Mouse (Mus musculus) forebrain, embryonic 14.5 days (tissue): ENCODE results near the gene Ptprb. TPM values are rescaled to one million over a fixed set of nuclear protein-coding genes. Genes with fewer than 3 reads are reported as not detected.
A peak's percentile ranks its signal among the peaks of the same experiment; 100 is the strongest.

Source experiments
- ATAC-seq: fragments of 200-750 bp; cut with Nextera tagmentation; 2 replicates; pipeline ENCODE4 v1.8.0; 2017; ENCODE audit warnings: mild to moderate bottlenecking, moderate library complexity
- DNase-seq: peaks from one replicate; pipeline ENCODE4 v3.0.0-alpha.2; 2015; ENCODE audit warnings: low spot score
- H3K27ac ChIP-seq: fragments of 300-500 bp; sonication (generic); 2 replicates; pipeline ENCODE4 v1.5.1; 2014; ENCODE audit warnings: low read depth, mild to moderate bottlenecking, control low read depth, low read length, moderate library complexity
- H3K27me3 ChIP-seq: fragments of 300-500 bp; sonication (generic); replicated peaks from 2 replicates; pipeline ENCODE4 v1.6.1; 2014; ENCODE audit warnings: low read length, control low read depth, mixed read lengths; ENCODE audit not compliant: control insufficient read depth, insufficient read depth
- H3K36me3 ChIP-seq: fragments of 300-500 bp; sonication (generic); 2 replicates; pipeline ENCODE4 v1.6.1; 2014; ENCODE audit warnings: low read length, control low read depth; ENCODE audit not compliant: control insufficient read depth, insufficient read depth
- H3K4me1 ChIP-seq: fragments of 300-500 bp; sonication (generic); 2 replicates; pipeline ENCODE4 v1.6.1; 2014; ENCODE audit warnings: antibody characterized with exemption, low read length, control low read depth; ENCODE audit not compliant: control insufficient read depth, insufficient read depth
- H3K4me2 ChIP-seq: fragments of 300-500 bp; sonication (generic); 2 replicates; pipeline ENCODE4 v1.6.1; 2014; ENCODE audit warnings: mild to moderate bottlenecking, control low read depth, low read length
- H3K4me3 ChIP-seq: fragments of 300-500 bp; sonication (generic); 2 replicates; pipeline ENCODE4 v1.5.1; 2014; ENCODE audit warnings: low read depth, low read length, control low read depth
- H3K9ac ChIP-seq: fragments of 300-500 bp; sonication (generic); 2 replicates; pipeline ENCODE4 v1.6.1; 2014; ENCODE audit warnings: mild to moderate bottlenecking, low read length, control low read depth, moderate library complexity
- H3K9me3 ChIP-seq: fragments of 300-500 bp; sonication (generic); replicated peaks from 2 replicates; pipeline ENCODE4 v1.6.1; 2016; ENCODE audit warnings: low read length, control low read depth, mixed read lengths; ENCODE audit not compliant: control insufficient read depth
- WGBS: fragments of 180-500 bp; shearing (Covaris S2); extraction: QIAGEN DNeasy Blood & Tissue Kit; methylation state at CpG from one replicate; pipeline ENCODE4 v1.1.7; 2014; 5-methylcytosine and 5-hydroxymethylcytosine counted together
- polyA plus RNA-seq: library from polyadenylated mRNA; unstranded; fragments of >200 nt; fragmentation: Nextera tagmentation; extraction: Ambion mirVana; gene quantifications from 2 replicates; pipeline ENCODE4 v1.2.1, GENCODE M21; 2014

Gene Ptprb
- polyA plus RNA-seq, 1 experiment from 2014 or later: 1.5 TPM

DNA sequence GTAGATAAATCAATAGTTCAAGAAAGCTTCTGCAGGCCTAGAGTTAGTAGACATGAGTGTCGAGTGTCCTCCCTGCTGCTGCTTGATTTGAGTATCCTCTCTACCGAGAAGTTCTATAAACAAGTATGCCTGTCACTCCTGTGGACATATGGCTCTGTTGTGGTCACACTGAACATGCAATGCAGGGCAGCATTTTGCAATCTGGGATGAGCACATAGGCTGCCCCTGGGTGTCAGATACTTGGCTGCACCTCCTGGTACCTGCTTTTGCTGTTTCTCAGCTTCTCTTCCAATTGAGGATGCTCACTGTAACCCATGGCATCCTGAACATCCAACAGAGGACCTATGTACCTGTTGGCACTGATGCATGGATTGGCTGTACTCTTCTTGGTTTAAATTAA is 34.1 kb downstream of the Ptprb start:
- H3K36me3 ChIP-seq: no peaks in the 10 kb centered on the region
- 81% methylated on average over 2 of the region's 2 CpGs for WGBS
- H3K9me3 ChIP-seq: no peaks in the 10 kb centered on the region
- H3K9ac ChIP-seq: no peak overlapping the region
- no peak overlapping the region for H3K27ac ChIP-seq
- no peak overlapping the region for H3K4me3 ChIP-seq
- no peaks in the 10 kb centered on the region for H3K4me1 ChIP-seq
- H3K4me2 ChIP-seq: no peak overlapping the region
- no peaks in the 10 kb centered on the region for H3K27me3 ChIP-seq
- ATAC-seq (no peak), DNase-seq (no peak)

DNA sequence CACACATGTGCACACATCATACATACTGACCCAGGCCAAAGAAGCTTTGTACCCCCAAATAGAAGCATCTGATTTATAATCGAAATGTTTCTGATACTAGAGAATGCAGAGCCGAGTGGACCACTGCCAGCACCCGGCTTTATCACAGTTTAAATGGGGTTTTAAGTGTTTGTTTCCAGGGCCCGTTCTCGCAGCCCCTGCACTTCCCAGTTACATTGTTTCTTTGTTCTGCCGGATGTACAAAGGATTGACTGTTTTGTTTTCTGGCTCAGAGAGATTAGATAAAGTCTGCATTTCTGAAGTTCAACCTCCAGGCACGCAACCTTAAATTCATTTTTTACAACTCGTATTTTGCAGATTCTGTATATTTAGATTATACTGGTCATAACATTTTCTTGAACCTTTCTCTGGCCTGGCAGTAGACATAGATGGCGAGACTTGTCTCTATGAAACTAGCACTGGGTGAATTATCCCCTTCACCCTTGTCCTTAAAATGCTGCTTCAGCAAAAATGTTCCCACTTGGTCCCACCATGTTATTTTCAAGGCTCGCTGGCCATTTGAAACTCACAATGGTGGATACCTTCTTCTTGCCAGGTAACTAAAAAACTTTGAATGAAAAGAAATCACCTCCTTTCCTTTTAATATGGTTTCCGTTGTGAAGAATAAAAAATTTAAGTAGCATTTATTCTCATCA is 35.3 kb downstream of the Ptprb start:
- Histone ChIP-seq H3K4me2 (no peak overlapping the region), H3K27me3 (no peaks in the 10 kb centered on the region), H3K4me1 (no peaks in the 10 kb centered on the region), H3K9me3 (no peaks in the 10 kb centered on the region), H3K36me3 (no peaks in the 10 kb centered on the region), H3K4me3 (no peak overlapping the region), H3K9ac (no peak overlapping the region), H3K27ac (no peak overlapping the region)
- DNase-seq (no peak), ATAC-seq (no peak)
- 40% methylated on average over 11 of the region's 11 CpGs for WGBS

DNA sequence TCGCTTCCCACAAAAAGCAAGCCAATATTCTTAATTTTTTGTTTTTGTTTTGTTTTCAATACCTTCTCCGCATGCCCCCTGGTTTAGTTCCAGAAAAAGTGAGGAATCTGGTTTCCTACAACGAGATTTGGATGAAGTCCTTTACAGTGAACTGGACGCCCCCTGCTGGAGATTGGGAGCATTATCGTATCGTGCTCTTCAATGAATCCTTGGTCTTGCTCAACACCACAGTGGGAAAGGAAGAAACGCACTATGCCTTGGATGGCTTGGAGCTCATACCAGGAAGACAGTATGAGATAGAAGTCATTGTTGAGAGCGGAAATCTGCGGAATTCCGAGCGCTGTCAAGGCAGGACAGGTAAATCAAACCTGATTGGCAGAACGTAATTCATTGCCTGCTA is 43.9 kb downstream of the Ptprb start:
- no peaks in the 10 kb centered on the region for H3K27me3 ChIP-seq
- H3K4me2 ChIP-seq: no peak overlapping the region
- H3K27ac ChIP-seq: no peak overlapping the region
- no peaks in the 10 kb centered on the region for H3K9me3 ChIP-seq
- no peak overlapping the region for H3K4me3 ChIP-seq
- 21% methylated on average over 12 of the region's 12 CpGs for WGBS
- DNase-seq (peak; percentile 92), ATAC-seq (peak; percentile 50; the same call in 1 of the 2 replicates)
- no peaks in the 10 kb centered on the region for H3K4me1 ChIP-seq
- H3K36me3 ChIP-seq: no peaks in the 10 kb centered on the region
- no peak overlapping the region for H3K9ac ChIP-seq

DNA sequence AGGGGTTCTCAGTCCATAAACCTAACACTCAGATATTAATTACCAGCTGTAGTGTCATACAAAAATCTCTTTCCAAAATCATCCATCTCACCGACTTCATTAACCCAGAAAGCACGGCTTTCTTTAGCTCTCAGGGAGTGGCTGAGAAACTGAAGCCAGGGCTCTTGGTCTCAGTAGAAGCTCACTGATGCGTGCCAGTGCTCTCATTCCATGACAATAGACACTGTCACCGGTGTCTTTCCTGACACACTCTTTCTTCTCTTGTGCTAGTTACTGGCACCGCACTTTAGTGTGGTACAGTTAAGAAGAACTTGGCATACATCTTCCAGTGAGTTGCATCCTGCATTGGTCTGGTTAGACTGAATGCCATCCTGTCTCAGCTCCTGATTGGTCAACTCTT is 53.8 kb downstream of the Ptprb start:
- H3K4me3 ChIP-seq: no peak overlapping the region
- peak; percentile 24; the same call in 1 of the 2 replicates for ATAC-seq
- H3K27me3 ChIP-seq: no peaks in the 10 kb centered on the region
- DNase-seq: no peak
- H3K9me3 ChIP-seq: no peaks in the 10 kb centered on the region
- H3K9ac ChIP-seq: no peak overlapping the region
- peaks cover 3% of the 10 kb centered on the region; the same call in 1 of the 2 replicates for H3K4me1 ChIP-seq
- no peak overlapping the region for H3K4me2 ChIP-seq
- H3K27ac ChIP-seq: no peak overlapping the region
- H3K36me3 ChIP-seq: no peaks in the 10 kb centered on the region
- 10% methylated on average over 5 of the region's 5 CpGs for WGBS

DNA sequence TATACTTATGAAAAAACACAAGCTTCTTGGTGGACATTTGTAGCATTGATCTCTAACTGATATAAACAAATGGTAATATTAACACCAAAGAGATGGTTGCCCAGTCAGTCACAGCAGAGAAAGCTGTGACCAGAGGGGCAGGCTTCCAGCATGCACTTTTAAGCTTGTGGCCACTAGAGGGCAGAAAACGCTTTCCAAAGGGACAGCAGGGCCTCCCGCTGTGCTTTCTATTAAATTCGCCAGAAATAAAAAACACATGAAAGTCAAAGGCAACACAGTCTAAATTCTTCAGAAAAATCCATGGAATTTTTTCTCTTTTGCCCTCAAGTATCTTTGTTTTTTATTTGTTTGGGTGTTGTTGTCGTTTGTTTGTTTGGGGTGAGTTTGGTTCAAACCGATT is 55.1 kb downstream of the Ptprb start:
- no peak overlapping the region for H3K27ac ChIP-seq
- DNase-seq (peak; percentile 96), ATAC-seq (peak; percentile 80)
- H3K27me3 ChIP-seq: no peaks in the 10 kb centered on the region
- peak overlapping the region; percentile 13; the same call in 1 of the 2 replicates for H3K4me3 ChIP-seq
- no peaks in the 10 kb centered on the region for H3K9me3 ChIP-seq
- peaks cover 3% of the 10 kb centered on the region; the same call in 1 of the 2 replicates for H3K4me1 ChIP-seq
- no peaks in the 10 kb centered on the region for H3K36me3 ChIP-seq
- H3K9ac ChIP-seq: no peak overlapping the region
- peak overlapping the region; percentile 43 for H3K4me2 ChIP-seq
- WGBS: 8% methylated on average over 5 of the region's 5 CpGs

DNA sequence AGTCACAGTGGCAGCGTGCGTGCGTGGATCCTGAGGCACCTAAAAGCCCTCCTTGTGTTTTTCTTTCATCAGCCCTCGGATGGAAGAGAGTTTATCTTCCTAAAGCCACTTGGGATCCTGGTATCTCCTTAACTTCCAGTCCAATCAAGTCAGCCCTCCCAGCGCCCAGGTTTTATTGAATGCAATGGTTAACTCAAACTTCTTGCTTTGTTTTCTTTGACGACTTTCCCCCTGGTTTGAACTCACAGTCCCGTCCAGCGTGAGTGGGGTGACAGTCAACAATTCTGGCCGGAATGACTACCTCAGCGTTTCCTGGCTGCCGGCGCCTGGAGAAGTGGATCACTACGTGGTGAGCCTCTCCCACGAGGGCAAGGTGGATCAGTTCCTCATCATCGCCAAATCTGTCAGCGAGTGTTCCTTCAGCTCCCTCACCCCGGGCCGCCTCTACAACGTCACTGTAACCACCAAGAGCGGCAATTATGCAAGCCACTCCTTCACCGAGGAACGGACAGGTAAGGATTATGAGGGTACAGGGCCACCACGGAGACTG is 55.7 kb downstream of the Ptprb start:
- 18% methylated on average over 23 of the region's 23 CpGs for WGBS
- DNase-seq (no peak), ATAC-seq (no peak)
- Histone ChIP-seq H3K27ac (no peak overlapping the region), H3K27me3 (no peaks in the 10 kb centered on the region), H3K36me3 (no peaks in the 10 kb centered on the region), H3K4me1 (peaks cover 3% of the 10 kb centered on the region; the same call in 1 of the 2 replicates), H3K4me2 (peak overlapping the region; percentile 43), H3K9ac (no peak overlapping the region), H3K9me3 (no peaks in the 10 kb centered on the region), H3K4me3 (peak overlapping the region; percentile 13; the same call in 1 of the 2 replicates)

DNA sequence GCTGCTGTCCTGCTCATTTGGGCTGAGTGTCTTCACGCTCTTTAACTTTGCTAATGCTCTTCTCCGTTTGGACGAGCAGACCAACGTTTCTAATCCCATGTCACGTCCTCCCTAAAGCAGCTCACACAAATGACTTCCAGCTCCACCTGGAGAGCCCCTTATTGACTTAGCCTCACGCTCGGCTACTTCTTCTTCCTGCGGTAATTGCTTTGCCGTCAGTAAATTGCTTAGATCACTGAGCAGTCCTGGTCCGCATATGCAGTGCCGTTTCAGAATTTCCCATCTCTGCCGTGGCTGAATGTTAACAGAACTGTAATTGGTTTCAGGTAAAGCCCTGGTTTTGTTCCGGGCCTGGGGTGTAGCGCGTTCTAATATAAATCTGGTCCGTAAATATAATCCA is 58.3 kb downstream of the Ptprb start:
- H3K36me3 ChIP-seq: no peaks in the 10 kb centered on the region
- H3K27me3 ChIP-seq: no peaks in the 10 kb centered on the region
- no peak overlapping the region for H3K27ac ChIP-seq
- DNase-seq (no peak), ATAC-seq (no peak)
- peaks cover 3% of the 10 kb centered on the region; the same call in 1 of the 2 replicates for H3K4me1 ChIP-seq
- H3K4me2 ChIP-seq: no peak overlapping the region
- no peaks in the 10 kb centered on the region for H3K9me3 ChIP-seq
- no peak overlapping the region for H3K4me3 ChIP-seq
- H3K9ac ChIP-seq: no peak overlapping the region
- 49% methylated on average over 16 of the region's 16 CpGs for WGBS

DNA sequence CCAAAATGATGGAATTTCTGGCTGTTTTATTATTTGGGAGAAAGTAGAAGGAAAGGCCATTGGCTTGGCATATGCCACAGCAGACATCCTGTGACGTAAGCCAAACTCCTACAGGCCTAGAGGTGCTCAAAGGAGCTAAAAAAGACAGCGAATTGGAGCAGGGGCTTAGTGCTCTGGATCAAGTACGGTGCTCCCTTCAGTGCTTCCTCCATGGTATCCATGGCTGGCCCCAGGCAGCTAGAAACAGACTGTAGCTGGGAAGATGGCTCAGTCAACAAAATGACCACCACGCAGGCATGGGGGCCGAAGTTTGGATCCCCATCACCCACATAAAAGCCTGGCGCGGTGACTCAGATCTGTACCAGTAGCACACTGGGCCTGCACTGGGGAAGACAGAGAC is 58.8 kb downstream of the Ptprb start:
- 90% methylated on average over 7 of the region's 7 CpGs for WGBS
- H3K9me3 ChIP-seq: no peaks in the 10 kb centered on the region
- H3K4me1 ChIP-seq: peaks cover 3% of the 10 kb centered on the region; the same call in 1 of the 2 replicates
- H3K27ac ChIP-seq: no peak overlapping the region
- no peak overlapping the region for H3K4me3 ChIP-seq
- H3K36me3 ChIP-seq: no peaks in the 10 kb centered on the region
- H3K4me2 ChIP-seq: no peak overlapping the region
- no peaks in the 10 kb centered on the region for H3K27me3 ChIP-seq
- ATAC-seq: no peak
- DNase-seq: no peak
- no peak overlapping the region for H3K9ac ChIP-seq

DNA sequence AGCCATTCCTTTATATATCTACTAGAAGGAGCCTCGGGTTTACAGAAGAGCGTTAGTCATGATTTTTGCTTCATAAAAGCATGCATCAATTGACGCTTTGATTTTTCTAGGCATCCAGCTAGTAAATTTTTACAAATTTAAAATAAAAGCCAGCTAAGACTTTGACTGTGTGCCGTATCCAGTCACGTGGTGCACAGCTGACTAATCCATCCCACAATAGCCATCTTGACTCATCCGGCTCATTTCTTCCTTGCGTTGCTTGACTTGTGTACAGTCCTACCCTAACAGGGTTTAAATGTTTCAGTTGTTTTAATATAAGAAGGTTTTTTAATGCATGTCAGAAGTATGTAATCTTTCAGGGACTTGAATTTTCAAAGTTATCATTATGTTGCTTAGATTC is 60.0 kb downstream of the Ptprb start:
- DNase-seq: no peak
- H3K9ac ChIP-seq: no peak overlapping the region
- no peaks in the 10 kb centered on the region for H3K9me3 ChIP-seq
- no peak overlapping the region for H3K4me3 ChIP-seq
- no peaks in the 10 kb centered on the region for H3K36me3 ChIP-seq
- no peak overlapping the region for H3K27ac ChIP-seq
- no peaks in the 10 kb centered on the region for H3K27me3 ChIP-seq
- WGBS: 91% methylated on average over 7 of the region's 7 CpGs
- ATAC-seq: no peak
- H3K4me1 ChIP-seq: peaks cover 3% of the 10 kb centered on the region; the same call in 1 of the 2 replicates
- no peak overlapping the region for H3K4me2 ChIP-seq
